Mouse (Mus musculus): ENCODE data around the gene Ttc29. TPM values are rescaled to one million over a fixed set of nuclear protein-coding genes. Genes with fewer than 3 reads are reported as not detected.

Ttc29 gene
- polyA plus RNA-seq, 1 experiment: not detected

GRCm38 (mm10) chr8:78426455-78426854 lies 213.4 kb downstream of the Ttc29 start:
- WGBS: 16% methylated on average over 10 of the region's 10 CpGs
- Histone ChIP-seq H3K4me1 (replicated peaks; ENCODE audit: control insufficient read depth, insufficient read depth, low read length) (no peaks in the 10 kb centered on the region), H3K27me3 (ENCODE audit: control insufficient read depth, insufficient read depth, low read length) (peaks cover 3% of the 10 kb centered on the region; the same call in 1 of the 2 replicates), H3K27ac (ENCODE audit: control insufficient read depth, insufficient read depth, low read length) (no peak overlapping the region), H3K36me3 (ENCODE audit: control insufficient read depth, insufficient read depth, low read length) (no peaks in the 10 kb centered on the region), H3K4me3 (ENCODE audit: control insufficient read depth, insufficient read depth, low read length) (no peak overlapping the region)
- TF ChIP-seq POLR2A (IDR thresholded peaks at IDR 0.05; ENCODE audit: control insufficient read depth, extremely low read depth, insufficient read depth, low read length, poor library complexity): no peak
- TF ChIP-seq CTCF (IDR thresholded peaks at IDR 0.05; ENCODE audit: borderline replicate concordance, control insufficient read depth, extremely low read depth, insufficient read depth, low read length, poor library complexity): no peak
- DNase-seq: no peak

GRCm38 (mm10) chr8:78426875-78427768 lies 214.0 kb downstream of the Ttc29 start:
- no peaks in the 10 kb centered on the region for H3K36me3 ChIP-seq (ENCODE audit: control insufficient read depth, insufficient read depth, low read length)
- 12% methylated on average over 32 of the region's 32 CpGs for WGBS
- TF ChIP-seq POLR2A (IDR thresholded peaks at IDR 0.05; ENCODE audit: control insufficient read depth, extremely low read depth, insufficient read depth, low read length, poor library complexity): no peak
- no peak for TF ChIP-seq CTCF (IDR thresholded peaks at IDR 0.05; ENCODE audit: borderline replicate concordance, control insufficient read depth, extremely low read depth, insufficient read depth, low read length, poor library complexity)
- no peak overlapping the region for H3K27ac ChIP-seq (ENCODE audit: control insufficient read depth, insufficient read depth, low read length)
- H3K27me3 ChIP-seq (ENCODE audit: control insufficient read depth, insufficient read depth, low read length): peaks cover 3% of the 10 kb centered on the region; the same call in 1 of the 2 replicates
- no peaks in the 10 kb centered on the region for H3K4me1 ChIP-seq (replicated peaks; ENCODE audit: control insufficient read depth, insufficient read depth, low read length)
- no peak for DNase-seq
- no peak overlapping the region for H3K4me3 ChIP-seq (ENCODE audit: control insufficient read depth, insufficient read depth, low read length)

GRCm38 (mm10) chr8:78427769-78428130 lies 214.7 kb downstream of the Ttc29 start:
- WGBS: 7% methylated on average over 8 of the region's 8 CpGs
- DNase-seq: no peak
- H3K27me3 ChIP-seq (ENCODE audit: control insufficient read depth, insufficient read depth, low read length): peaks cover 3% of the 10 kb centered on the region; the same call in 1 of the 2 replicates
- H3K36me3 ChIP-seq (ENCODE audit: control insufficient read depth, insufficient read depth, low read length): no peaks in the 10 kb centered on the region
- H3K27ac ChIP-seq (ENCODE audit: control insufficient read depth, insufficient read depth, low read length): no peak overlapping the region
- H3K4me3 ChIP-seq (ENCODE audit: control insufficient read depth, insufficient read depth, low read length): no peak overlapping the region
- H3K4me1 ChIP-seq (replicated peaks; ENCODE audit: control insufficient read depth, insufficient read depth, low read length): no peaks in the 10 kb centered on the region
- TF ChIP-seq CTCF (IDR thresholded peaks at IDR 0.05; ENCODE audit: borderline replicate concordance, control insufficient read depth, extremely low read depth, insufficient read depth, low read length, poor library complexity): no peak
- no peak for TF ChIP-seq POLR2A (IDR thresholded peaks at IDR 0.05; ENCODE audit: control insufficient read depth, extremely low read depth, insufficient read depth, low read length, poor library complexity)

GRCm38 (mm10) chr8:78428148-78428547 lies 215.1 kb downstream of the Ttc29 start:
- Histone ChIP-seq H3K27ac (ENCODE audit: control insufficient read depth, insufficient read depth, low read length) (no peak overlapping the region), H3K4me1 (replicated peaks; ENCODE audit: control insufficient read depth, insufficient read depth, low read length) (no peaks in the 10 kb centered on the region), H3K27me3 (ENCODE audit: control insufficient read depth, insufficient read depth, low read length) (peaks cover 3% of the 10 kb centered on the region; the same call in 1 of the 2 replicates), H3K4me3 (ENCODE audit: control insufficient read depth, insufficient read depth, low read length) (no peak overlapping the region), H3K36me3 (ENCODE audit: control insufficient read depth, insufficient read depth, low read length) (no peaks in the 10 kb centered on the region)
- TF ChIP-seq POLR2A (IDR thresholded peaks at IDR 0.05; ENCODE audit: control insufficient read depth, extremely low read depth, insufficient read depth, low read length, poor library complexity) (no peak), CTCF (IDR thresholded peaks at IDR 0.05; ENCODE audit: borderline replicate concordance, control insufficient read depth, extremely low read depth, insufficient read depth, low read length, poor library complexity) (no peak)
- 14% methylated on average over 11 of the region's 11 CpGs for WGBS
- DNase-seq: no peak

GRCm38 (mm10) chr8:78431356-78431755 lies 218.3 kb downstream of the Ttc29 start:
- TF ChIP-seq POLR2A (IDR thresholded peaks at IDR 0.05; ENCODE audit: control insufficient read depth, extremely low read depth, insufficient read depth, low read length, poor library complexity) (no peak), CTCF (IDR thresholded peaks at IDR 0.05; ENCODE audit: borderline replicate concordance, control insufficient read depth, extremely low read depth, insufficient read depth, low read length, poor library complexity) (no peak)
- H3K4me1 ChIP-seq (replicated peaks; ENCODE audit: control insufficient read depth, insufficient read depth, low read length): no peaks in the 10 kb centered on the region
- H3K27me3 ChIP-seq (ENCODE audit: control insufficient read depth, insufficient read depth, low read length): peaks cover 7% of the 10 kb centered on the region; the same call in 1 of the 2 replicates
- DNase-seq: no peak
- no peak overlapping the region for H3K4me3 ChIP-seq (ENCODE audit: control insufficient read depth, insufficient read depth, low read length)
- WGBS: 11% methylated on average over 4 of the region's 4 CpGs
- no peak overlapping the region for H3K27ac ChIP-seq (ENCODE audit: control insufficient read depth, insufficient read depth, low read length)
- no peaks in the 10 kb centered on the region for H3K36me3 ChIP-seq (ENCODE audit: control insufficient read depth, insufficient read depth, low read length)

- H3K27me3 ChIP-seq (ENCODE audit: control insufficient read depth, insufficient read depth, low read length): peaks cover 8% of the 10 kb centered on the region; the same call in 1 of the 2 replicates
- H3K36me3 ChIP-seq (ENCODE audit: control insufficient read depth, insufficient read depth, low read length): no peaks in the 10 kb centered on the region
- no peak overlapping the region for H3K27ac ChIP-seq (ENCODE audit: control insufficient read depth, insufficient read depth, low read length)
- 33% methylated on average over 1 of the region's 1 CpGs for WGBS
- DNase-seq: no peak
- H3K4me1 ChIP-seq (replicated peaks; ENCODE audit: control insufficient read depth, insufficient read depth, low read length): no peaks in the 10 kb centered on the region
- TF ChIP-seq CTCF (IDR thresholded peaks at IDR 0.05; ENCODE audit: borderline replicate concordance, control insufficient read depth, extremely low read depth, insufficient read depth, low read length, poor library complexity) (no peak), POLR2A (IDR thresholded peaks at IDR 0.05; ENCODE audit: control insufficient read depth, extremely low read depth, insufficient read depth, low read length, poor library complexity) (no peak)
- H3K4me3 ChIP-seq (ENCODE audit: control insufficient read depth, insufficient read depth, low read length): no peak overlapping the region
Observed at GRCm38 (mm10) chr8:78432451-78432850, 219.4 kb downstream of the Ttc29 start.

Data from thymus, adult 2 months (tissue).